Mouse (Mus musculus) heart, postnatal 4 days (tissue): Measurements from ENCODE around the gene Nrcam. TPM values are rescaled to one million over a fixed set of nuclear protein-coding genes. Genes with fewer than 3 reads are reported as not detected.

ENCODE experiments used
- DNase-seq: peaks from one replicate; pipeline ENCODE4 v3.0.0; 2021
- total RNA-seq, 2 experiments: library from RNA; stranded (reverse); gene quantifications; 2 replicates each; pipeline ENCODE4 v1.2.3; 2021

Nrcam gene
- total RNA-seq, 2 experiments from 2014 or later: 0.62 to 1.5 TPM

- DNase-seq: no peak
Measured at GRCm38 (mm10) chr12:44437046-44437827, 108.6 kb downstream of the Nrcam start.

GRCm38 (mm10) chr12:44438884-44439283 lies 110.2 kb downstream of the Nrcam start:
- DNase-seq: no peak

- no peak for DNase-seq
Measured at GRCm38 (mm10) chr12:44440230-44440629, 111.5 kb downstream of the Nrcam start.

GRCm38 (mm10) chr12:44450930-44451329 lies 122.2 kb downstream of the Nrcam start:
- DNase-seq: no peak

GRCm38 (mm10) chr12:44451742-44452141 lies 123.1 kb downstream of the Nrcam start:
- DNase-seq: no peak

GRCm38 (mm10) chr12:44453791-44454190 lies 125.1 kb downstream of the Nrcam start:
- no peak for DNase-seq

GRCm38 (mm10) chr12:44457961-44458360 lies 129.3 kb downstream of the Nrcam start:
- DNase-seq: no peak

- DNase-seq: no peak
Measured at GRCm38 (mm10) chr12:44462436-44462835, 133.8 kb downstream of the Nrcam start.

GRCm38 (mm10) chr12:44462976-44463375 lies 134.3 kb downstream of the Nrcam start:
- no peak for DNase-seq

GRCm38 (mm10) chr12:44471073-44471472 lies 142.4 kb downstream of the Nrcam start:
- no peak for DNase-seq

- DNase-seq: no peak
Measured at GRCm38 (mm10) chr12:44475355-44475754, 146.7 kb downstream of the Nrcam start.

- no peak for DNase-seq
Measured at GRCm38 (mm10) chr12:44479260-44480030, 150.8 kb downstream of the Nrcam start.

- DNase-seq: no peak
Measured at GRCm38 (mm10) chr12:44480031-44480419, 151.3 kb downstream of the Nrcam start.

GRCm38 (mm10) chr12:44481415-44481814 lies 152.7 kb downstream of the Nrcam start:
- DNase-seq: no peak

- no peak for DNase-seq
Measured at GRCm38 (mm10) chr12:44492759-44493479, 164.2 kb downstream of the Nrcam start.

- DNase-seq: no peak
Measured at GRCm38 (mm10) chr12:44497762-44498161, 169.1 kb downstream of the Nrcam start.

GRCm38 (mm10) chr12:44498872-44499271 lies 170.2 kb downstream of the Nrcam start:
- no peak for DNase-seq

GRCm38 (mm10) chr12:44501807-44502487 lies 173.3 kb downstream of the Nrcam start:
- no peak for DNase-seq

- no peak for DNase-seq
Measured at GRCm38 (mm10) chr12:44503737-44504136, 175.1 kb downstream of the Nrcam start.

GRCm38 (mm10) chr12:44508635-44509034 lies 179.9 kb downstream of the Nrcam start:
- DNase-seq: no peak

GRCm38 (mm10) chr12:44509406-44510104 lies 180.9 kb downstream of the Nrcam start:
- no peak for DNase-seq

- no peak for DNase-seq
Measured at GRCm38 (mm10) chr12:44515066-44515465, 186.4 kb downstream of the Nrcam start.
